Mouse (Mus musculus): ENCODE data around the gene Pgls. TPM values are rescaled to one million over a fixed set of nuclear protein-coding genes. Genes with fewer than 3 reads are reported as not detected.

Gene Pgls
- polyA plus RNA-seq, 1 experiment from 2014 or later = 231 TPM

- Histone ChIP-seq H3K4me2 (ENCODE audit: low read depth, low read length) (no peak overlapping the region), H3K4me3 (ENCODE audit: low read depth, low read length) (no peak overlapping the region), H3K36me3 (replicated peaks; ENCODE audit: control insufficient read depth, insufficient read depth, low read depth, low read length) (no peaks in the 10 kb centered on the region), H3K9ac (replicated peaks; ENCODE audit: low read length) (no peak overlapping the region), H3K4me1 (ENCODE audit: control insufficient read depth, insufficient read depth, low read length) (peaks cover 6% of the 10 kb centered on the region), H3K27ac (replicated peaks; ENCODE audit: low read depth, low read length) (no peak overlapping the region), H3K9me3 (replicated peaks; ENCODE audit: control insufficient read depth, low read length) (no peaks in the 10 kb centered on the region), H3K27me3 (ENCODE audit: control insufficient read depth, insufficient read depth, low read length) (peaks cover 19% of the 10 kb centered on the region)
- ATAC-seq (replicated peaks; ENCODE audit: insufficient number of reproducible peaks, low FRiP score, low TSS enrichment, low read depth) (no peak), DNase-seq (ENCODE audit: low spot score) (no peak)
- 50% methylated on average over 7 of the region's 7 CpGs for WGBS
Measured at GRCm38 (mm10) chr8:71604021-71604420, 12.0 kb downstream of the Pgls start.

- ATAC-seq (replicated peaks; ENCODE audit: insufficient number of reproducible peaks, low FRiP score, low TSS enrichment, low read depth) = peak; percentile 97
- Histone ChIP-seq H3K4me1 (ENCODE audit: control insufficient read depth, insufficient read depth, low read length) (peaks cover 6% of the 10 kb centered on the region; the same call in 1 of the 2 replicates), H3K27me3 (ENCODE audit: control insufficient read depth, insufficient read depth, low read length) (no peaks in the 10 kb centered on the region), H3K9me3 (replicated peaks; ENCODE audit: control insufficient read depth, low read length) (no peaks in the 10 kb centered on the region), H3K4me3 (ENCODE audit: low read depth, low read length) (peak within 1 kb of the TSS; percentile 94), H3K36me3 (replicated peaks; ENCODE audit: control insufficient read depth, insufficient read depth, low read depth, low read length) (no peaks in the 10 kb centered on the region; the same call in none of the 2 replicates), H3K9ac (replicated peaks; ENCODE audit: low read length) (peak within 1 kb of the TSS; percentile 88), H3K4me2 (ENCODE audit: low read depth, low read length) (peak within 1 kb of the TSS; percentile 73), H3K27ac (replicated peaks; ENCODE audit: low read depth, low read length) (peak within 1 kb of the TSS; percentile 62)
- peak; percentile 99 for DNase-seq (ENCODE audit: low spot score)
- under 1% methylated on average over 82 of the region's 82 CpGs for WGBS
Measured at GRCm38 (mm10) chr8:71610822-71611651, 19.1 kb downstream of the Pgls start, which contains the start of gene Colgalt1. Gene Colgalt1, plus strand, starts transcription at chr8:71610998.

- Histone ChIP-seq H3K9me3 (replicated peaks; ENCODE audit: control insufficient read depth, low read length) (no peaks in the 10 kb centered on the region), H3K4me3 (ENCODE audit: low read depth, low read length) (peak overlapping the region; percentile 94), H3K4me1 (ENCODE audit: control insufficient read depth, insufficient read depth, low read length) (peaks cover 6% of the 10 kb centered on the region; the same call in 1 of the 2 replicates), H3K27ac (replicated peaks; ENCODE audit: low read depth, low read length) (no peak overlapping the region), H3K9ac (replicated peaks; ENCODE audit: low read length) (peak overlapping the region; percentile 88; the same call in 1 of the 2 replicates), H3K27me3 (ENCODE audit: control insufficient read depth, insufficient read depth, low read length) (no peaks in the 10 kb centered on the region), H3K36me3 (replicated peaks; ENCODE audit: control insufficient read depth, insufficient read depth, low read depth, low read length) (no peaks in the 10 kb centered on the region; the same call in none of the 2 replicates), H3K4me2 (ENCODE audit: low read depth, low read length) (peak overlapping the region; percentile 73)
- ATAC-seq (replicated peaks; ENCODE audit: insufficient number of reproducible peaks, low FRiP score, low TSS enrichment, low read depth) (no peak), DNase-seq (ENCODE audit: low spot score) (no peak)
- 58% methylated on average over 5 of the region's 5 CpGs for WGBS
Measured at GRCm38 (mm10) chr8:71612141-71612540, 20.2 kb downstream of the Pgls start.

- Histone ChIP-seq H3K9me3 (replicated peaks; ENCODE audit: control insufficient read depth, low read length) (no peaks in the 10 kb centered on the region), H3K27ac (replicated peaks; ENCODE audit: low read depth, low read length) (no peak overlapping the region), H3K27me3 (ENCODE audit: control insufficient read depth, insufficient read depth, low read length) (no peaks in the 10 kb centered on the region), H3K36me3 (replicated peaks; ENCODE audit: control insufficient read depth, insufficient read depth, low read depth, low read length) (no peaks in the 10 kb centered on the region; the same call in none of the 2 replicates), H3K4me3 (ENCODE audit: low read depth, low read length) (no peak overlapping the region), H3K9ac (replicated peaks; ENCODE audit: low read length) (no peak overlapping the region), H3K4me2 (ENCODE audit: low read depth, low read length) (no peak overlapping the region), H3K4me1 (ENCODE audit: control insufficient read depth, insufficient read depth, low read length) (peaks cover 6% of the 10 kb centered on the region; the same call in 1 of the 2 replicates)
- no peak for DNase-seq (ENCODE audit: low spot score)
- no peak for ATAC-seq (replicated peaks; ENCODE audit: insufficient number of reproducible peaks, low FRiP score, low TSS enrichment, low read depth)
- WGBS = 34% methylated on average over 4 of the region's 4 CpGs
Measured at GRCm38 (mm10) chr8:71613418-71613817, 21.4 kb downstream of the Pgls start.

- H3K36me3 ChIP-seq (replicated peaks; ENCODE audit: control insufficient read depth, insufficient read depth, low read depth, low read length) = peaks cover 37% of the 10 kb centered on the region
- H3K9ac ChIP-seq (replicated peaks; ENCODE audit: low read length) = no peak overlapping the region
- ATAC-seq (replicated peaks; ENCODE audit: insufficient number of reproducible peaks, low FRiP score, low TSS enrichment, low read depth) (no peak), DNase-seq (ENCODE audit: low spot score) (no peak)
- H3K4me1 ChIP-seq (ENCODE audit: control insufficient read depth, insufficient read depth, low read length) = no peaks in the 10 kb centered on the region
- H3K27ac ChIP-seq (replicated peaks; ENCODE audit: low read depth, low read length) = no peak overlapping the region
- H3K27me3 ChIP-seq (ENCODE audit: control insufficient read depth, insufficient read depth, low read length) = no peaks in the 10 kb centered on the region
- peaks cover 9% of the 10 kb centered on the region for H3K9me3 ChIP-seq (replicated peaks; ENCODE audit: control insufficient read depth, low read length)
- no peak overlapping the region for H3K4me3 ChIP-seq (ENCODE audit: low read depth, low read length)
- H3K4me2 ChIP-seq (ENCODE audit: low read depth, low read length) = no peak overlapping the region
- 95% methylated on average over 2 of the region's 2 CpGs for WGBS
Measured at GRCm38 (mm10) chr8:71619786-71620185, 27.8 kb downstream of the Pgls start.

GRCm38 (mm10) chr8:71625088-71625487 lies 33.1 kb downstream of the Pgls start:
- H3K4me3 ChIP-seq (ENCODE audit: low read depth, low read length) = no peak overlapping the region
- no peak overlapping the region for H3K4me2 ChIP-seq (ENCODE audit: low read depth, low read length)
- H3K9ac ChIP-seq (replicated peaks; ENCODE audit: low read length) = no peak overlapping the region
- peaks cover 37% of the 10 kb centered on the region for H3K36me3 ChIP-seq (replicated peaks; ENCODE audit: control insufficient read depth, insufficient read depth, low read depth, low read length)
- H3K27ac ChIP-seq (replicated peaks; ENCODE audit: low read depth, low read length) = no peak overlapping the region
- DNase-seq (ENCODE audit: low spot score) (no peak), ATAC-seq (replicated peaks; ENCODE audit: insufficient number of reproducible peaks, low FRiP score, low TSS enrichment, low read depth) (no peak)
- peaks cover under 1% of the 10 kb centered on the region; the same call in 1 of the 2 replicates for H3K27me3 ChIP-seq (ENCODE audit: control insufficient read depth, insufficient read depth, low read length)
- H3K9me3 ChIP-seq (replicated peaks; ENCODE audit: control insufficient read depth, low read length) = peaks cover 9% of the 10 kb centered on the region
- peaks cover 2% of the 10 kb centered on the region; the same call in 1 of the 2 replicates for H3K4me1 ChIP-seq (ENCODE audit: control insufficient read depth, insufficient read depth, low read length)
- WGBS = 79% methylated on average over 1 of the region's 1 CpGs

- DNase-seq (ENCODE audit: low spot score) = no peak
- H3K27ac ChIP-seq (replicated peaks; ENCODE audit: low read depth, low read length) = no peak overlapping the region
- 78% methylated on average over 9 of the region's 9 CpGs for WGBS
Measured at GRCm38 (mm10) chr8:71626753-71627152, 34.8 kb downstream of the Pgls start.

More at GRCm38 (mm10) chr8:71626753-71627152, 34.8 kb downstream of the Pgls start:
- H3K36me3 ChIP-seq (replicated peaks; ENCODE audit: control insufficient read depth, insufficient read depth, low read depth, low read length) = peaks cover 26% of the 10 kb centered on the region
- peaks cover 9% of the 10 kb centered on the region for H3K9me3 ChIP-seq (replicated peaks; ENCODE audit: control insufficient read depth, low read length)
- H3K4me3 ChIP-seq (ENCODE audit: low read depth, low read length) = no peak overlapping the region
- ATAC-seq (replicated peaks; ENCODE audit: insufficient number of reproducible peaks, low FRiP score, low TSS enrichment, low read depth) = no peak
- peaks cover 3% of the 10 kb centered on the region; the same call in 1 of the 2 replicates for H3K27me3 ChIP-seq (ENCODE audit: control insufficient read depth, insufficient read depth, low read length)
- H3K9ac ChIP-seq (replicated peaks; ENCODE audit: low read length) = no peak overlapping the region
- no peak overlapping the region for H3K4me2 ChIP-seq (ENCODE audit: low read depth, low read length)
- peaks cover 2% of the 10 kb centered on the region; the same call in 1 of the 2 replicates for H3K4me1 ChIP-seq (ENCODE audit: control insufficient read depth, insufficient read depth, low read length)
